In the genomic region with DNA sequence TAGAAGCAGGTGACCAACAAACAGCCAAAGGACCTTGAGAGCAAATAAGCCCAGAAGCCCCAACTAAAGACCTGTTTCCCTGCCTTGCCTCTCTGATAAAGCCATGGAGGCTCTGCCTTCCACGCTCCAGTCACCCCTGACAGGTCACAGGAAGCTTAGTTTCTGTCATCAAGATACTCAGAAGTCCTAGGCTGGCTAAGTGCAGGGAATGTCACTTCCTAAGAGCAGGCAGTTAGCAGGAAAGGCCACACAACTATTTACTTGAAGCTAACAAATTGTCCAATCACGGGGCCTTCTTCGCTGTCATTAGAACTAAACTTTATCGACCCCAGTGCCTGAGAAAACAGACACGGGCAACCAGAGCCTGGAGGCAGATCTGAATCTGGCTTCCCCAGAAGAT, we compare ENCODE assay signal across 9 mouse cellular contexts. TPM values are rescaled to one million over a fixed set of nuclear protein-coding genes. Genes with fewer than 3 reads are reported as not detected.
DNase-seq lines count a peak whose midpoint lies in the region; ATAC-seq and TF ChIP-seq lines count a peak whose summit lies in the region.
"Had no signal": no experiment of that assay in that cellular context is flagged by ENCODE, and none has a peak within 500 bp of the region (broad histone marks: within the 10 kb centered on the region; RNA-seq: fewer than 3 reads in every experiment).

No protein-coding gene starts in this region.

- H3K9me3 ChIP-seq in heart, embryonic 11.5 days (replicated peaks; ENCODE audit: control insufficient read depth, low read length) = no peaks in the 10 kb centered on the region
- no peaks in the 10 kb centered on the region for H3K9me3 ChIP-seq in lung, embryonic 14.5 days (ENCODE audit: low read depth, low read length)
- no peaks in the 10 kb centered on the region for H3K9me3 ChIP-seq in embryonic facial prominence, embryonic 15.5 days (replicated peaks)

- ATAC-seq in heart, embryonic 11.5 days (replicated peaks; ENCODE audit: insufficient number of reproducible peaks, low FRiP score, low TSS enrichment) = no peak
- ATAC-seq in lung, embryonic 14.5 days (ENCODE audit: insufficient read depth) = no peak
- ATAC-seq in embryonic facial prominence, embryonic 15.5 days (ENCODE audit: insufficient number of reproducible peaks, low FRiP score, low TSS enrichment, low read depth) = no peak

- peak overlapping the region; percentile 51 for H3K4me2 ChIP-seq in heart, embryonic 11.5 days
- H3K4me2 ChIP-seq in lung, embryonic 14.5 days = peak overlapping the region; percentile 41
- 0 out of 2 replicates have a peak overlapping the region, but pooled peaks have one; percentile 6 for H3K4me2 ChIP-seq in embryonic facial prominence, embryonic 15.5 days (replicated peaks)

- peak overlapping the region; percentile 75 for H3K27ac ChIP-seq in heart, embryonic 11.5 days (ENCODE audit: low read depth, low read length)
- H3K27ac ChIP-seq in lung, embryonic 14.5 days (ENCODE audit: low read depth) = peak overlapping the region; percentile 67
- H3K27ac ChIP-seq in embryonic facial prominence, embryonic 15.5 days (replicated peaks) = peak overlapping the region; percentile 84
- H3K27ac ChIP-seq in small intestine, adult 2 months (ENCODE audit: insufficient read depth, low read depth, low read length) = peak overlapping the region; percentile 52

- intact Hi-C loops in left cerebral cortex, postnatal 14 days (cut with DNase I) = no loop called here

- H3K4me1 ChIP-seq in heart, embryonic 11.5 days (ENCODE audit: control insufficient read depth, insufficient read depth, low read length) = peaks cover 26% of the 10 kb centered on the region
- peaks cover 26% of the 10 kb centered on the region for H3K4me1 ChIP-seq in lung, embryonic 14.5 days (ENCODE audit: insufficient read depth)
- peaks cover 21% of the 10 kb centered on the region for H3K4me1 ChIP-seq in embryonic facial prominence, embryonic 15.5 days
- no peaks in the 10 kb centered on the region for H3K4me1 ChIP-seq in small intestine, adult 2 months (ENCODE audit: control insufficient read depth, insufficient read depth, insufficient read length, low read length)

- DNase-seq in heart, postnatal 4 days = no peak
- DNase-seq in lung, embryonic 14.5 days = peak; percentile 41
- no peak for DNase-seq in lung, adult 18-20 months
- no peak for DNase-seq in left cerebral cortex, postnatal 14 days (ENCODE audit: low spot score in 2 of 2)
- no peak for DNase-seq in retina, postnatal 1 day
- DNase-seq: thymus, adult 2 months had no signal

- WGBS in heart, embryonic 11.5 days (ENCODE audit: insufficient replicate concordance) = 8% methylated on average over 5 of the region's 5 CpGs
- 11% methylated on average over 5 of the region's 5 CpGs for WGBS in lung, embryonic 14.5 days
- 24% methylated on average over 5 of the region's 5 CpGs for WGBS in embryonic facial prominence, embryonic 15.5 days
- 34% methylated on average over 5 of the region's 5 CpGs for WGBS in small intestine, adult 2 months

- no peaks in the 10 kb centered on the region for H3K36me3 ChIP-seq in heart, embryonic 11.5 days (ENCODE audit: control insufficient read depth, insufficient read depth, low read length)
- H3K36me3 ChIP-seq in lung, embryonic 14.5 days (ENCODE audit: insufficient read depth) = peaks cover 7% of the 10 kb centered on the region; the same call in 1 of the 2 replicates
- no peaks in the 10 kb centered on the region for H3K36me3 ChIP-seq in embryonic facial prominence, embryonic 15.5 days
- no peaks in the 10 kb centered on the region for H3K36me3 ChIP-seq in small intestine, adult 2 months (ENCODE audit: control insufficient read depth, insufficient read depth, low read length)

- H3K27me3 ChIP-seq in heart, embryonic 11.5 days (ENCODE audit: control insufficient read depth, insufficient read depth, low read length) = no peaks in the 10 kb centered on the region; the same call in 1 of the 2 replicates
- H3K27me3 ChIP-seq in lung, embryonic 14.5 days (ENCODE audit: insufficient read depth, low read length) = no peaks in the 10 kb centered on the region
- no peaks in the 10 kb centered on the region for H3K27me3 ChIP-seq in embryonic facial prominence, embryonic 15.5 days
- no peaks in the 10 kb centered on the region for H3K27me3 ChIP-seq in small intestine, adult 2 months (ENCODE audit: control insufficient read depth, insufficient read depth, low read length)

- TF ChIP-seq POLR2A in small intestine, adult 2 months (IDR thresholded peaks at IDR 0.05; ENCODE audit: low read depth, low read length) = no peak

- no peak for TF ChIP-seq CTCF in lung, embryonic 14.5 days (IDR thresholded peaks at IDR 0.05; ENCODE audit: low read depth)
- no peak for TF ChIP-seq CTCF in small intestine, adult 2 months (IDR thresholded peaks at IDR 0.05; ENCODE audit: extremely low read depth, insufficient read length, insufficient replicate concordance, low read depth, low read length)

- H3K4me3 ChIP-seq in heart, embryonic 11.5 days (ENCODE audit: low read depth, low read length) = no peak overlapping the region
- H3K4me3 ChIP-seq in lung, embryonic 14.5 days (ENCODE audit: low read depth, low read length) = no peak overlapping the region
- no peak overlapping the region for H3K4me3 ChIP-seq in embryonic facial prominence, embryonic 15.5 days (replicated peaks)
- H3K4me3 ChIP-seq in small intestine, adult 2 months (ENCODE audit: low read depth, low read length) = no peak overlapping the region

- no peak overlapping the region for H3K9ac ChIP-seq in heart, embryonic 11.5 days (ENCODE audit: low read depth, low read length)
- H3K9ac ChIP-seq in lung, embryonic 14.5 days = 0 out of 2 replicates have a peak overlapping the region, but pooled peaks have one; percentile 0
- H3K9ac ChIP-seq in embryonic facial prominence, embryonic 15.5 days = no peak overlapping the region

RNA-seq across cellular contexts. Expression of a gene that starts 14.2 kb away (rescaled TPM):
- polyA plus RNA-seq in heart, embryonic 11.5 days (2014; fragmentation: Nextera tagmentation; extraction: Ambion mirVana) = 25.9 and 30.8 TPM in 2 replicates
- 10 to 100 TPM; 11.8 to 12.5 TPM for total RNA-seq in heart, postnatal 4 days (2021)
- polyA plus RNA-seq in lung, embryonic 14.5 days (2014; fragmentation: Nextera tagmentation; extraction: Ambion mirVana) = 70.4 and 71.4 TPM in 2 replicates
- polyA plus RNA-seq in embryonic facial prominence, embryonic 15.5 days (2015; fragmentation: Nextera tagmentation; extraction: Ambion mirVana) = 47.3 and 48.6 TPM in 2 replicates
- polyA plus RNA-seq in small intestine, adult 2 months (2012; rRNA removed) = 0.48 and 0.93 TPM in 2 replicates
- 1 to 10 TPM in 1 of 2 experiments, under 1 TPM in 1; 0.79 to 1.7 TPM for total RNA-seq in left cerebral cortex, postnatal 14 days (2021)

Comparison
In these comparisons a context has a peak if more than half of its experiments do, and no peak if none do; other contexts are left out.
1. RNA of a gene that starts 14.2 kb away (polyA plus RNA-seq): 70.4 to 71.4 TPM in lung, embryonic 14.5 days, 47.3 to 48.6 TPM in embryonic facial prominence, embryonic 15.5 days and 25.9 to 30.8 TPM in heart, embryonic 11.5 days; 0.48 to 0.93 TPM in small intestine, adult 2 months; every median in the first group is over 10 times any median in the second.
2. Peak in every context shown above with its lines, with median percentiles within 50 percentile points of each other: H3K27ac ChIP-seq and H3K4me2 ChIP-seq.